Mouse (Mus musculus): ENCODE data around the gene Olfr6.

GRCm38 (mm10) chr7:106948212-106948611 lies 15.5 kb downstream of the Olfr6 start, which contains the start of gene Olfr710:
- no peak for TF ChIP-seq CTCF (IDR thresholded peaks at IDR 0.05; ENCODE audit: insufficient read depth, low read depth, low read length)
- TF ChIP-seq POLR2A (IDR thresholded peaks at IDR 0.05; ENCODE audit: insufficient read depth, low read depth, low read length): no peak

Measured in olfactory bulb, adult 2 months (tissue).